Mouse (Mus musculus) thymus, postnatal 10 days (tissue): ENCODE results near the gene Dnajb13.
A peak's percentile ranks its signal among the peaks of the same experiment; 100 is the strongest.

Source experiments
- DNase-seq, 2 experiments: peaks; one replicate each; pipeline ENCODE4 v3.0.0; 2021; ENCODE audit warnings: low spot score in 2 of 2

Gene Dnajb13

GRCm38 (mm10) chr7:100508670-100509069 is 6.1 kb downstream of the Dnajb13 start:
- no peak for DNase-seq

GRCm38 (mm10) chr7:100506494-100506893 is 8.3 kb downstream of the Dnajb13 start:
- no peak for DNase-seq

DNA sequence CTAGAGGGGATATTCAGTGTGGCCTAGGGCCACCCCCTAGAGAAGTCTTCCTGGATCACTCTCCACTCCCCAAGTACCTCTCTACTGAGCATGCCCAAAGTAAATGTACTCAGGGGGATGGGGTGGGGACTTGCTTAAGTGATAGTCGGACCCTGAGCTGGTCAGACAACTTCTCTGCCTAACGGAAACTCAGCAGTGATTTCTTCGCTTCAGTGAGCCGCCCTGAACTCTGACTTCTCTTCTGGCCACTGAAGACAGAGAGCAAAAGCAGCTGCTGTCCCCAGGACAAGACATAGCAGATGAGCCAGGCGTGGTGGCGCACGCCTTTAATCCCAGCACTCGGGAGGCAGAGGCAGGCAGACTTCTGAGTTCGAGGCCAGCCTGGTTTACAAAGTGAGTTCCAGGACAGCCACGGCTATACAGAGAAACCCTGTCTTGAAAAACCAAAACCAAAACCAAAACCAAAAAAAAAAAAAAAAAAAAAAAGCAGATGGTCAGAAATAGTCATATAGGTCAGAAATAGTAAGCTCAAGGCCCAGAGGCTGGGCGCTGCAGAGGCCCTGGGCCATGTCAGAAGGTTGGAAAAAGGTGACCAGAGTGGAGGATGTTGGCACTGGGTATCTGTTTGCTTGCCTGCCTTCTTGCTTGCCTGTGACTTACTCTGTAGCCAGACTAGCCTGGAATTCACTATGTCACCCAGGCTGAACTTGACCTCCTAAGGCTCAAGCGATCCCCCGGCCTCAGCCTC is 9.8 kb downstream of the Dnajb13 start:
- no peak for DNase-seq

DNA sequence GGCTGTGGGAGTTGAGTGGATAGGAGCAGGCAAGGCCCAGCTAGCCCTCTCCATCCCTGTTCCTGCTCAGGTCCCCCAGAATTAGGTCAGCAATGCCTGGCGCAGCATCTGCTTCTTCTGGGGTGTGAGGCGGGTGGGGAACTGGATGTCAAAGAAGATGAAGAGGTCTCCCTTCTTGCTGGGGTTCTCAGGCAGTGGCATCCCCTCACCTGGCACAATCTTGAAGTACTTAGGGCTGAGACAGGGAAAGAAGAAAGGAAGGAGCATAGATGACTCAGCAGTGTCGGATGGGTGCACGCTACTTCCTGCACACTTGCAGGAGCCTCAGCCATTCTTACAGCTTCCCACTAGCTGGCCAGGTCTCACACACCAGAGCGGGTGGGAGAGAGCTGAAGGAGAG is 11.7 kb downstream of the Dnajb13 start:
- DNase-seq = peak; percentile 30 to 45

- no peak for DNase-seq
Measured at GRCm38 (mm10) chr7:100502374-100502922, 12.3 kb downstream of the Dnajb13 start.

- no peak for DNase-seq
Measured at GRCm38 (mm10) chr7:100501844-100502373, 12.9 kb downstream of the Dnajb13 start.

DNA sequence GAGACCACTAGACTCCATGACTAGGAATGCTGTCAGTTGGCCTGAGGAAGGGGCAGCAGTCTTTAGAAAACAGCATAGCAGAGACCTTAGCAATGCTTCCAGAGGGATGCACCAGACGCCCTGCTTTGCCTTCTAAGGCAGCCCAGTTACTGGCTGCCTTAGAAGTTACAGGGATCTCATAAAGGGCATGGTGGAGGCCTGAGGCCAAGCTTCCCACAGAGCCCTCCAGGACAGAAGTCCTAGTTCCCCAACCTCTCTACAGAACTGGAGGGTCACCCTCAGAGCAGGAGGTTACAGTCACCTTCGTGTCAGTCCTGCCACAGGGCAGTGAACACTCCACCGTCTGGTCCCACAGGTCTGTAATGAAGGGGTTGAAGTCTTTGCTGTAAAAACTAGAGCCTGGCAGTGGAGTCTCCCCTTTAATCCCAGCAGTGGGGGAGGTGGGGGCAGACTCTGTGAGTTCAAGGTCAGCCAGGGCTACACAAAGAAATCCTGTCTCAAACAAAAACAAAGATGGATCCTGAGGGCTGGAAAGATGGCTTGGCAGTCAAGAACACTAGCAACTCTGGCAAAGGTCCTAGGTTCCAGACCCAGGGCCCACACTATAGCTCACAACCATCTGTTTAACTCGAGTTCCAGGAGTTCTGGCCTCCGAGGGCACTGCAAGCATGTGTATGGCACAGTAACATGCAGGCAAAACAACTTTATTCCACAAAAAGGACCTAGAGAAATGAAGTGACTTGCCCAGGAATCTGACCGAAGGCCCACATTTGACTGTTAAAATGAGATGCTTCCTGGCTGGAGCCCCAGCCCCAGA is 13.5 kb downstream of the Dnajb13 start:
- DNase-seq = no peak

DNA sequence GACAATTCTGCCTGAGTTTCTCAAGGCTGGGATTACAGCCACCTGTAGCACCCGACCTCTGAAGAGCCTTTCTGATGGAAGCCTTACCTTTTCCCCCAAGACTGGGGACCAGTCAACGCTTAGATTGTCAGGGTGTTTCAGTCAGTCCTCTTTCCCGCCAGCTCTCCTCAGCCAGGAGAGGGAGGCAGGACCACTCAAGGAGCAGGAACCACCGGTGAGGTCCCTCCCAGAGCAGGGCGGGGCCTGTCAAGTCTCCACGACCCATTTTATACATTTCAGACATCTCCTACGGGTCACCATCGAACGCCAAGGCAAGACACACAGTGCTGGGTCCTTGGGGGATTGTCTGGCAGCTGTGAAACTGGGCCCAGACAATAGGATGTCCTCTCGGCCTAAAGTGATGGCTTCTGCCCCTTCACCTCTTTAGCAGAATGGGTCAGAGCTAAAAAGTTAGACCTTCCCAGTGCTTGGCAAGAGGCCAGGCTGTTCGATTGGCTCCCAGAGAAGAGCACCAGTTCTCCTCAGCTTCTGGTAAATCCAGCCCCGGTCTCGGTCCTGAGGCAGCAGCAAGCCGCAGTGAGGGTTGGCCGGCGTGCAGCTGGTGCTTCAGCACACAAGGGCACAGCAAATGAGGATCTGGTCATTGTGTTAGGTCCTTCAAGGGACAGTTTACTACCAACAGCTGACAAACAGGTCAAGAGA is 14.3 kb downstream of the Dnajb13 start:
- DNase-seq = no peak

DNA sequence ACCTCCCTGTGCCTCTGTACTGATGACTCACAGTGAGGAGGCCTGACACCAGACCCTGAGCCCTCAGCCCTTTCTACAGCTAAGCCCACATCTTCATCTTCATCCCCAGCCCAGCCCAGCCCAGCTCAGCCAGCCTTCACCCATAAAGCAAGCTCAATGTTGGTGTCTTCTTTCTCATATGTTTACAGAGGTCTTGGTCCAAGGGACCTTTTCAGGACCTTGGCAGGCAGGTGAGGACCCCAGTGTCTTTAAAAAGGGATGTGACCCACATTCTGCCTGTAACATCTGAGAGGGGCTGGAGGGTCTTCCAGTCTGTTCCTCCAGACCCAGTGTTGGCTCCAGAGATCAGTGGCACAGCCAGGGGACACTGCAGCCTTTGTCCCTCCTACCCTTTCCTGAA is 15.3 kb downstream of the Dnajb13 start:
- no peak for DNase-seq

GRCm38 (mm10) chr7:100497982-100498381 is 16.8 kb downstream of the Dnajb13 start:
- no peak for DNase-seq

- DNase-seq = no peak
Measured at GRCm38 (mm10) chr7:100497402-100497801, 17.4 kb downstream of the Dnajb13 start.

GRCm38 (mm10) chr7:100496791-100497190 is 18.0 kb downstream of the Dnajb13 start:
- no peak for DNase-seq

DNA sequence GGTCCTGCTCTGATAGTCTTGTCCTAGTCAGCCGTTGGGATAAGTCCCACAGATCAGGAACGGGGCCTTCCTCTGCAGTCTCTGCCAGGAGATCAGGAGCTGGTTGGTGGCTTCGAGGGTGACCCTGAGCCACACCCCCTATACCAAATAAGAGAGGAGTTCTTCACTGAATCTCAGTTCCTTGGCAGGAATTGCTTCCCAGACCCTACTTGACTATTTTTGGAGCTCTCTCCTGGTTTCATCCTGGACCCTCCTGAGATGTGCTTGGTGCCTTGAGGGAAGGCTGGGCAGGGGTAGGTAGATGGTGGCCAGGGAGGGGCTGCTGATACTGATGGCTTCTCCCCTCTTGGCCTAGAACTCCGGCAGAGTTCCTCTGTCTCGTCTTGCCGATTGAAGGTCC is 18.4 kb downstream of the Dnajb13 start:
- no peak for DNase-seq

- DNase-seq = peak; percentile 85 to 93
Measured at GRCm38 (mm10) chr7:100495581-100496251, 19.0 kb downstream of the Dnajb13 start.

DNA sequence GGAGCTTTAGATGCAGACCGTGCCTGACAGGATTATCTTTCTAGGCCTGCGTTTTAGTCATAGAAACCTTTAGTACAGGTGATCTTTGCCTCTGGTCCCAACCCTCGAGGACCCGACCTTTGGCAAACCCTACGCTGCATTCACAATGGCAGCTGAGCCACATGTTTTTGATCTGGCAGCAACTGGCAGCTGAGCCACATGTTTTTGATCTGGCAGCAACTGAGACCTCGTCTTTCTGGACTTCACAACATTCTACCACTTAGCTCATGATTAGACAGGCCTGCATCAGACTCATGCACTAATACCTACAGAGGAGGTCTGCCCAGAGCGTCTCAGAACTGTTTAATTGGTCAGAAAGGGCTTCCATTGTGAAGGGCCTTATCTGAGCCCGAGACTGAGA is 19.7 kb downstream of the Dnajb13 start:
- DNase-seq = peak in 1 of 2 experiments; percentile 24

DNA sequence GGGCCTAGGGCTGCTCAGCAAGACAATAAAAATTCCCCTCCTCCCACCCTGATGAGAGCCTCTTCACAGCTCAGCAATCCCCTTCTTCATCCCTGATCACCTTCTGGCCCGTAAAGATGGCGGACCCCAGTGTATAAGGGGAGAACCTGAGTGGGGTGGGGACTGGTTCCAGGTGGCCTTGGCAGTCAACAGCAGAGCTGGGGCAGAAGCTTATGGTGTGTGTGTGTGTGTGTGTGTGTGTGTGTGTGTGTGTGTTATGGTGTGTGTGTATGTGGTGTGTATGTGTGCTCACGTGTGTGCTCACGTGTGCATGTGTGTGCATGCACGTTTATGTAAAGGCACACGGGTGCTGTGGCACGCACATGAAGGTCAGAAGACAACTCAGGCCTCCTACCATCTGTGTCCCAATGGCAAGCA is 20.3 kb downstream of the Dnajb13 start:
- DNase-seq = peak in 1 of 2 experiments; percentile 40

GRCm38 (mm10) chr7:100493484-100494414 is 21.0 kb downstream of the Dnajb13 start:
- peak; percentile 48 to 55 for DNase-seq

GRCm38 (mm10) chr7:100493117-100493483 is 21.7 kb downstream of the Dnajb13 start, which contains the start of gene Ucp2:
Gene Ucp2 (plus strand): TSS chr7:100493337.
- peak; percentile 94 to 98 for DNase-seq

DNA sequence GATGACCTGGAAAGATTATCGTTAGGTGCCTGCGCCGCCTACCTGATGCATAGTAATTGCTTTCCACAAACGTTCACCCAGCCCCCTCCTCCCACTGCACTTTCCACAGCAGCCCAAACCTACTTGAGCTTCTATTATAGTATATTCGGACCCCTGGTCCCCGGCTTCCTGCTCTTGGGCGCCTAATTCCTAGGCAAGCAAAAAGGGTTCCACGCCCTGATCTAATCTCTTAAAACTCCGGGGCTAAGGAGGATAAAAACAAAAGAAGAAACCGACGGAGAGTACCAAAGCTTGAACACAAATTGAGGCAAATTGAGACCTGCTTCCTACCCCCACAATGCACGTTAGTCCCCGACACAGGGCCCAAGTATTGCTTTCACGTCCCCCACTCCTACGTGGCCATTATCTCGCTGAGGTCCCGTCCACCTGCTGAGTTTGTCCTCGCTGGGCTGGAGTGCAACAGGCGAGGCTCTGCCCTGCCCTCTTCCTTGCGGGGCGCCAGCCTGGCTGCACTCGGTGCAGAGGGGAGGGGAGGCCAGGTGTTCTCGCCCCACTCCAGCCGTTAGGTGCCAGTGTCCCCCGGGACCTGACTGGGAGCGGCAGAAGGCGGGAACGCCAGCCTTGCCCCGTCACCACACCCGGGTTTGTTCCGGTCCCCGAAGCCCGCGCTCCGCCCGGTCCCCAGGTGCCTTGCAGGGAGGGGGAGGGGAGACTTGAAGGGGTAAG is 22.2 kb downstream of the Dnajb13 start:
- peak in 1 of 2 experiments; percentile 35 for DNase-seq
